Mouse (Mus musculus): Measurements from ENCODE around the gene Rbfox1. TPM values are rescaled to one million over a fixed set of nuclear protein-coding genes. Genes with fewer than 3 reads are reported as not detected.

Gene Rbfox1
- total RNA-seq, 1 experiment from 2014 or later = not detected

GRCm38 (mm10) chr16:6155556-6155955 is 270.4 kb downstream of the Rbfox1 start:
- no peak for ATAC-seq (ENCODE audit: extremely low read depth, insufficient number of reproducible peaks, low FRiP score, poor library complexity, severe bottlenecking)

GRCm38 (mm10) chr16:6164476-6164875 is 279.3 kb downstream of the Rbfox1 start:
- no peak for ATAC-seq (ENCODE audit: extremely low read depth, insufficient number of reproducible peaks, low FRiP score, poor library complexity, severe bottlenecking)

- no peak for ATAC-seq (ENCODE audit: extremely low read depth, insufficient number of reproducible peaks, low FRiP score, poor library complexity, severe bottlenecking)
Observed at GRCm38 (mm10) chr16:6169346-6169745, 284.2 kb downstream of the Rbfox1 start.

GRCm38 (mm10) chr16:6180819-6181218 is 295.7 kb downstream of the Rbfox1 start:
- no peak for ATAC-seq (ENCODE audit: extremely low read depth, insufficient number of reproducible peaks, low FRiP score, poor library complexity, severe bottlenecking)

DNA sequence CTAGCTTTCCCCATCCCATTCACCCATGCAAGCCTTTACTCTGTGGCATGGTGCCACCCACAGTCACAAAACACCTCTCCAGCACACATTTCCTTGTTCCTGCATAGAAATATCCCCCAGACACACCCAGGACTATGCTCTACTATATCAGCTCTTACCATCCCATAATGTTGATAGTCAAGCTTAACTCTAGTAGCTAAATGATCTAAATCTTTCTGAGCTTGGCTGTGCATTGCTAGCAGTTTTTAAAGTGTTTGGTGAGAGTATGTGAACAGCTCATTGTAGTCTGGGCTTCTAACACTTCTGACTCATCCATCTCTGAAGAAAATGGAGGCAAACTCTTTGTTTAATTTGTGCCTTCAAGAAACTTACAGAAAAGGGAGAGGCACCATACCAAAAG is 297.2 kb downstream of the Rbfox1 start:
- no peak for ATAC-seq (ENCODE audit: extremely low read depth, insufficient number of reproducible peaks, low FRiP score, poor library complexity, severe bottlenecking)

DNA sequence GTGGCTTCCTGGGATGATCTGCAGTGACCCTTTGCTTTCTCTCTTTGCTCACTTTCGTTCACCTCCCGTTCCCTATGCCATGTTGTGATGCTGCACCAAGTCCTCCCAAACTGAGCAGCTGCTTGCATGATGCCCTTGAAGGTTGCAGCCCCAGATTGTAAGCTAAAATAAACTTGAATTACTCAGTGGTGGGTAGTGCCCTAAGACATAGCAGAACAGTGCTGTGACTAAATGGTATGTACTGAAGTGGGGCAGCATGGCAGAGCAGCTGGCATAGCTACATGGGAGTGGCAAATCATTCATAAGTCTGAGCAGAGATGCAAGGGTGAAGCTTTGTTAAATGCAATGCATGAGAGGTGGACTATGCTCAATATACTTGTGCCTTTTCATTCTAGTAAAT is 307.2 kb downstream of the Rbfox1 start:
- no peak for ATAC-seq (ENCODE audit: extremely low read depth, insufficient number of reproducible peaks, low FRiP score, poor library complexity, severe bottlenecking)

DNA sequence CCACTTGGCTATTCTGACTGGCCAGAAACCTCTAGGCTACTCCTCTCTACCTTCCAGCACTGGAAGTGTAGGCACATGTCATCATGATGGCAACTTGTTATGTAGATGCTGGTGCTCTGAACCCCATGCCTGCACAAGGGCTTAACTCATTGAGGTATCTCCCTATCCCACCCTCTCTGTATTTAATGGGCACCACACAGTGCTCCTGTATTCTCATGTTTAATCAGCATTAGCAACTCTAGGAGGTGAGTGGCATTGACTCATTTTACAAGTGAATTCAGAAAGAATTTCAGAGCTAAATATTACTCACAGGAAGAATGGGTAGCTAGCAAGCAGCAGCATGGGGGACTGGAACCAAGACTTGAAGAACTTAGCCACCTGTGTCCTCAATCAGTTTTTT is 321.3 kb downstream of the Rbfox1 start:
- ATAC-seq (ENCODE audit: extremely low read depth, insufficient number of reproducible peaks, low FRiP score, poor library complexity, severe bottlenecking) = no peak

DNA sequence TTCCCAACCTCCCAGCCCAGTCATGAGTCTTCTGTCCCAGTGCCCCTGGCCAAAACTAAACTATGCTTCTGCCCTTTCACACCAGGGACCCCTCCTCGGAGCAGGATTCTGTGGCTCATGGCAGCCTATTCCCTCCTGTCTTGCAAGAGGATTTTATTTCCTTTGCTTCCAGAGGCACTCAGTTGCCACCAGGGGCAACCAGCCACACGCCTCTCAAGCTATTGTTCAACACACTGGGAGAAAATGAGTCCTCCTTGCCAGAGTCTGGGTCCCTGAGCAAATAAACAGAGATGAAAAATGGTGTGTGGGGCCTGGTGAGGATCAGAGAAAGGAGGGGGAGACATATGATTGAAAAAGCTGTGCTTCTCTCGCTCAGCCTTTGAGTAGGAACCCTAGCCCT is 327.8 kb downstream of the Rbfox1 start:
- ATAC-seq (ENCODE audit: extremely low read depth, insufficient number of reproducible peaks, low FRiP score, poor library complexity, severe bottlenecking) = no peak

- ATAC-seq (ENCODE audit: extremely low read depth, insufficient number of reproducible peaks, low FRiP score, poor library complexity, severe bottlenecking) = no peak
Observed at GRCm38 (mm10) chr16:6227449-6227848, 342.3 kb downstream of the Rbfox1 start.

- ATAC-seq (ENCODE audit: extremely low read depth, insufficient number of reproducible peaks, low FRiP score, poor library complexity, severe bottlenecking) = no peak
Observed at GRCm38 (mm10) chr16:6232966-6233365, 347.8 kb downstream of the Rbfox1 start.

DNA sequence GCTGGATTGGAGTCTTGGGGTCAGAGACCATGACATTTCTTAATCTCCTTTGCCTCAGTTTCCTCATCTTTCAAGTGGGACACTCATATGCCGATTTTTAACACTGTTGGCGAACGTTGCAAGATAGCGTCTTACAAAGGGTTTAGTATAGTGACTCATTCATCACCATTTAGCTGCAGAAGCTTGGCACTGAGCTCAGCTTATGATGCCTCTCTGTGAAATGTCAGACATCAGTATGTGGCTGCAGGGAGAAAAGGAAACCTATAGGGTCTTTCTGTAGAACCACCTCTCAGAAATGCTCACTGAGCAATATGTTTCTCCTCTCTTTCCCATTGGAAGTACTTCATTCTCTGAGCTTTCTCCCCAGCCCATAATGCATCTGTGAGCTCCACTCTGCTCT is 356.2 kb downstream of the Rbfox1 start:
- ATAC-seq (ENCODE audit: extremely low read depth, insufficient number of reproducible peaks, low FRiP score, poor library complexity, severe bottlenecking) = no peak

GRCm38 (mm10) chr16:6242468-6242867 is 357.3 kb downstream of the Rbfox1 start:
- no peak for ATAC-seq (ENCODE audit: extremely low read depth, insufficient number of reproducible peaks, low FRiP score, poor library complexity, severe bottlenecking)

- ATAC-seq (ENCODE audit: extremely low read depth, insufficient number of reproducible peaks, low FRiP score, poor library complexity, severe bottlenecking) = no peak
Observed at GRCm38 (mm10) chr16:6247569-6247968, 362.4 kb downstream of the Rbfox1 start.

DNA sequence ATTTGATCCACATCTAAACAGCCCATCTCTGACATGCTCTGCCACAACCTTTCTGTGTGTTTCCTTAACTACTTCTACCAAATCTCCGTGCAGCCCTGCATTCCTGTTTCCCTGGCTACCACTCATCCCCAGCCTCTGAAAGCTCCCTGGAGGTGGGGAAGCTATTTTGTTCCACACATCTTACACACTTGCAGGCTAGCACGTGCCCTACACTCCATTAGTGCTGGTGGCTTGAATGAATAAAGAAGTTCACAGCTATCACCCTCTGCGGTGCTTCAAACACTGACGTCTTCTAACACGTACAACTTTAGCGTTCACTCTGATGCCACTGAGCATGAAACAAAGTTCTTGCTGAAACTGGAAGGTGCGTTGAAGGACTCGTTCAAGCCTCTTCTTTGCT is 379.4 kb downstream of the Rbfox1 start:
- ATAC-seq (ENCODE audit: extremely low read depth, insufficient number of reproducible peaks, low FRiP score, poor library complexity, severe bottlenecking) = no peak

DNA sequence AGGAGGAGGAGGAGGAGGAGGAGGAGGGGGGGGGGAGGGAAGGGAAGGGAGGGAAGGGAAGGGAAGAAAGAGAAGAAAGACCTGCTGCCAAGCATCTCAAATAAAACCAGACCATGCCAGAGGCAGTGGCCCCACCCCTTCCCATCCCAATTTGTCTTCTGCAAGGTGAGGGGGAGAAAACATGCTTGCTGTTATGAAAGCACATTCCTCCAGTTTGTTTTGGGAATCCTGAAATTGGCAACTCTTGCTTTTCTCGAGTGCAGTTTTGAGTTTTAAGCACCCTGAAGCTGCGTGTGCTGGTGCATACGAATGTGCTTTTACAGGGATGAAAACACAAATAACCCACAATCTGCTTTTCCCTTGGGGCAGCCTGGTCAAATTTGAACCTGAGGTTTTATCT is 380.5 kb downstream of the Rbfox1 start:
- no peak for ATAC-seq (ENCODE audit: extremely low read depth, insufficient number of reproducible peaks, low FRiP score, poor library complexity, severe bottlenecking)

DNA sequence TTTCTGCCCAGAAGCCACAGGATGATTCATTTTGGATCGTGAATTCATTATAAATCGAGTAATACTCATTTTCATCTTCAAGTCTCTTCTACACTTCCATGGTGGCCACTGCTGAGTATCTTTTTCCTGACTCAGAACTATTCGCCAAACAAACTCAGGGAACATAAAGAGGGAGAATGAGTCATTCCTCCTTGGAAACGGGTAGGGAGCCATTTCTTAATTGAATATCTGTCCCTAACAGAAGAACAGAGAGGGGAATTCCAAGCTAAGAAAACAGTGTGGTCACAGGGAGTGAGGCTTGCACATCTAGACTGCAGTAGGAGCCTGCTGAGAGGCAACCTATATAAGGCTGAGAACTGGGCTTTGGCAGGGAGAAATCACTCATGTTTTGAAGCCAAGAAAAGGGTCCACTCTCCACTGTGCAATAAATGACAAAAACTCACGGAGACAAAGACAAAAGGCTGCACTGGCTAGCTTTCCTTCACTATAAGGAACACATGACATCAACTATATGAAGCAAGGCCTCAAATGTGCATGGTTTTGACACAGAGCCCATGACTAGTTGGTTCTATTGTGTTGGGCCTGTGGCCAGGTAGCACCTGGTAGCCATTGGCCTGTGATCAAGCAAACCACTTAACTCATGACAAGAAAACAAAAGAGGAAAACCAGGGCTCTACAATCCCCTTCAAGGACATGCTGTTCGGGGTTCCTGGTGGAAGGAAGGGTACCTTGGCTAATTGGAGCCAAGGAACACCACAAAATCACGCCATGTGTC is 386.6 kb downstream of the Rbfox1 start:
- no peak for ATAC-seq (ENCODE audit: extremely low read depth, insufficient number of reproducible peaks, low FRiP score, poor library complexity, severe bottlenecking)

- no peak for ATAC-seq (ENCODE audit: extremely low read depth, insufficient number of reproducible peaks, low FRiP score, poor library complexity, severe bottlenecking)
Observed at GRCm38 (mm10) chr16:6283496-6283895, 398.3 kb downstream of the Rbfox1 start.

DNA sequence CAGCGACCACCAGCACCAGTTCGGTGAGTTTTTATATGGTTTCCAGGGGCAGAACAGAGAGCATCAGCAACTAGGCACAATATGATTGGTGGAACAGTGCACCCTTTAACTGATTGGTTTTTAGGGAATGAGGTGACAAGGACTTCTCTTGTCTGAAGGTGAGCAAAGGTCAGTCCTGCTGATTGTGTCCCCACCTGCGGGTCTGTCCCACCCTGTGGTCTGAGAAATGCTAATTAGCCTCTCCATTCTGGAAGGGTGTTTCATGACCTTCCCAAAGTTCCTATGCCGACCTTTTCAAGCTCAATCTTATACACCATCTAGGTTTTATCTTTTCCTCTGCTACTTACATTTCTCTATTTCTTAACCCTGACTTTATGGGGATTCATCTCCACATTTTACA is 399.2 kb downstream of the Rbfox1 start:
- no peak for ATAC-seq (ENCODE audit: extremely low read depth, insufficient number of reproducible peaks, low FRiP score, poor library complexity, severe bottlenecking)

DNA sequence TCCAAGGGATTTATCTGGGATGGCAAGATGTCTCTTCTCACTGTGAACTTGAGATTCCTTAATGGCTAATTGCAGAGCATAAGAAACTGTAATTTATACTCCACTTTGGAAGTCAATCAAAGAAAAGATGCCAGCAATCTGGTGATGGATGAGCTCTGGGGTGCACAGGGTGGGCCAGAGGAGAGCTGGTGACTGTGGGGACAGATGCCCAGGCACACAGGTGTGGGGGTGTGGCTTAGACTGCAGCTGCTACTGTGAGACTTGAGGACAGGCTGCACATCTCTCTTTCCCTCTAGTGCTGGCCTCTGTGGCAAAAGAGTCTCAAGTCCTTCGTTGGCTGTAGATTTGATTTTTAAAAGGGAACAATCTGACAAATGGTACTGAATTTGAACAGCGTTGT is 402.5 kb downstream of the Rbfox1 start:
- no peak for ATAC-seq (ENCODE audit: extremely low read depth, insufficient number of reproducible peaks, low FRiP score, poor library complexity, severe bottlenecking)

- ATAC-seq (ENCODE audit: extremely low read depth, insufficient number of reproducible peaks, low FRiP score, poor library complexity, severe bottlenecking) = no peak
Observed at GRCm38 (mm10) chr16:6300112-6300511, 415.0 kb downstream of the Rbfox1 start.

- no peak for ATAC-seq (ENCODE audit: extremely low read depth, insufficient number of reproducible peaks, low FRiP score, poor library complexity, severe bottlenecking)
Observed at GRCm38 (mm10) chr16:6303082-6303481, 417.9 kb downstream of the Rbfox1 start.
